Mouse (Mus musculus): Measurements from ENCODE around the gene Slc2a5.

DNA sequence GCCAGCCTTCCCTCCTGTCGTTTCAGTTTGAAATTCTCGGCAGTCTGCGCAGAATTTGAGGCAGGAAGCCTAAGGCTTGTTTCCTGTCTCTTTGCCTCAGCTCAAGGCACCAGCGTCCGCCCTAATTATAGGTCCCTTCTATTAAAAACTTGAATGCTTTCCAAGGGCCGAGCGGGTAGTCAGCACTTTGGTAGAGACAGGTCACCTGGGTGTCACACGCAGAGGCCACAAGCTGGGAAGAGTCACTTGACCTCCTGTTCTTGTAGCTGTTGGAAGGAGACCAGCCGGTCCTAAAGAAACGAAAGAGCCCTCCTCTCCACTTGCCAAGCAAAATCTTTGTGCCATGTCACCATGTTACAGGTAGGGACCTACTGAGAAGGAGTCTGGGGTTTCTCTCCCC is 30.0 kb upstream of the Slc2a5 start:
- TF ChIP-seq CTCF (IDR thresholded peaks at IDR 0.05; ENCODE audit: low read depth) (no peak), EP300 (IDR thresholded peaks at IDR 0.05; ENCODE audit: low read depth) (no peak)

Data from liver, postnatal 0 days (tissue).